Mouse (Mus musculus) kidney, adult 11 months (tissue): ENCODE measurements around the gene Dolk.

Experiments used
- DNase-seq: peaks from one replicate; pipeline ENCODE4 v3.0.0; 2022

The Dolk gene

GRCm38 (mm10) chr2:30249182-30249581 is 37.0 kb downstream of the Dolk start:
- DNase-seq = no peak

- DNase-seq = no peak
Measured at GRCm38 (mm10) chr2:30247681-30248080, 38.5 kb downstream of the Dolk start.

GRCm38 (mm10) chr2:30247036-30247435 is 39.1 kb downstream of the Dolk start:
- no peak for DNase-seq

- DNase-seq = peak; percentile 41
Measured at GRCm38 (mm10) chr2:30244595-30245178, 41.4 kb downstream of the Dolk start.

GRCm38 (mm10) chr2:30243391-30243790 is 42.7 kb downstream of the Dolk start:
- no peak for DNase-seq

- DNase-seq = peak; percentile 91
Measured at GRCm38 (mm10) chr2:30242509-30242908, 43.6 kb downstream of the Dolk start.

GRCm38 (mm10) chr2:30240267-30240666 is 45.9 kb downstream of the Dolk start, which contains the start of gene Gm28035:
Gene Gm28035 (plus strand): TSS chr2:30240567.
- DNase-seq = no peak

- DNase-seq = peak; percentile 79
Measured at GRCm38 (mm10) chr2:30239777-30240176, 46.4 kb downstream of the Dolk start.

GRCm38 (mm10) chr2:30238906-30239465 is 47.1 kb downstream of the Dolk start:
- DNase-seq = no peak

GRCm38 (mm10) chr2:30237881-30238280 is 48.3 kb downstream of the Dolk start:
- peak; percentile 79 for DNase-seq

GRCm38 (mm10) chr2:30237199-30237880 is 48.8 kb downstream of the Dolk start, which contains the start of gene Lrrc8a:
Gene Lrrc8a (plus strand): TSS chr2:30237715.
- peak; percentile 99 for DNase-seq

- DNase-seq = no peak
Measured at GRCm38 (mm10) chr2:30236426-30237198, 49.5 kb downstream of the Dolk start.

GRCm38 (mm10) chr2:30235593-30235992 is 50.5 kb downstream of the Dolk start:
- no peak for DNase-seq
